ENCODE assay signal across 23 mouse cellular contexts in the genomic region with DNA sequence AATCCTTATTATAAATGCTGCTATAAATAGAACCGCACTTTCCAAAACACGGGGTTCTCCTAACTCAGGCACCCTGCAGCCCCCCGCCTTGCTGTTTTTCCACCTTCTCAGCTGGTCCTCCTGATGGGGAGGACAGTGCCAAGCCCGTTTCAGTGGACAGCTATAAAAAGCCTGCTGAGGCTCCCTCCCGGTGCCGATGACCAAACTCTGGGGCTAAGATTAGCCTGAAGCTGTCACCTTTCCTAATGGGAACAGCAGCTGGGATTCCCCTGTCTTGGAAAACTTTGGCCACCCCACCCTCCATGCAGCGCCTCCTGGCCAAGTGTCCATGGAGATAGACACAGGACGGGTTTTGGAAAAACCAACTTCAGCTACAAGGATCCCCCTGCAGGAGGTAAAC.
A peak's percentile ranks its signal among the peaks of the same experiment; 100 is the strongest.
DNase-seq lines count a peak whose midpoint lies in the region; ATAC-seq and TF ChIP-seq lines count a peak whose summit lies in the region.
"Had no signal": no experiment of that assay in that cellular context is flagged by ENCODE, and none has a peak within 500 bp of the region (broad histone marks: within the 10 kb centered on the region; RNA-seq: fewer than 3 reads in every experiment).

No protein-coding gene starts in this region.

- H3K9ac ChIP-seq in heart, embryonic 12.5 days = no peak overlapping the region
- H3K9ac ChIP-seq: embryonic facial prominence, embryonic 12.5 days; forebrain, embryonic 15.5 days; neural tube, embryonic 13.5 days had no signal

- H3K27me3 ChIP-seq in heart, embryonic 12.5 days (replicated peaks) = no peaks in the 10 kb centered on the region; the same call in 1 of the 2 replicates
- H3K27me3 ChIP-seq: embryonic facial prominence, embryonic 12.5 days; forebrain, embryonic 15.5 days; neural tube, embryonic 13.5 days had no signal

- no peak for ATAC-seq in heart, embryonic 12.5 days (ENCODE audit: insufficient number of reproducible peaks, low FRiP score)
- ATAC-seq: forebrain, embryonic 15.5 days; hindbrain, postnatal 0 days had no signal

- intact Hi-C loops in gastrocnemius, adult 2 months (cut with DNase I) = loop anchor here (5.0 kb wide), 2 partner anchors 47 to 108 kb away; no protein-coding TSS in a partner anchor
- intact Hi-C loops in heart, postnatal 14 days (cut with DNase I) = no loop called here
- intact Hi-C loops in left cerebral cortex, postnatal 25 days (cut with DNase I) = no loop called here

- no peak overlapping the region for H3K4me2 ChIP-seq in heart, embryonic 12.5 days
- H3K4me2 ChIP-seq: embryonic facial prominence, embryonic 12.5 days; forebrain, embryonic 15.5 days; liver, embryonic 11.5 days; neural tube, embryonic 13.5 days had no signal

- no peak for TF ChIP-seq CTCF in gastrocnemius, adult 2 months (IDR thresholded peaks at IDR 0.05)

- WGBS in heart, embryonic 12.5 days = 41% methylated on average over 8 of the region's 8 CpGs

- H3K27ac ChIP-seq in gastrocnemius, adult 2 months = peak overlapping the region; percentile 89
- H3K27ac ChIP-seq in heart, embryonic 12.5 days (ENCODE audit: poor library complexity, severe bottlenecking) = peak overlapping the region; percentile 14; the same call in 1 of the 2 replicates
- H3K27ac ChIP-seq: embryonic facial prominence, embryonic 12.5 days; forebrain, embryonic 15.5 days; hindbrain, embryonic 10.5 days; hindbrain, postnatal 0 days; neural tube, embryonic 13.5 days had no signal

- peak overlapping the region; percentile 29 for H3K4me3 ChIP-seq in gastrocnemius, adult 2 months
- H3K4me3 ChIP-seq in heart, embryonic 12.5 days = no peak overlapping the region
- H3K4me3 ChIP-seq: embryonic facial prominence, embryonic 12.5 days; erythroblast, embryonic 14.5 days; forebrain, embryonic 15.5 days; hindbrain, embryonic 10.5 days; neural tube, embryonic 13.5 days had no signal

- peaks cover 35% of the 10 kb centered on the region for H3K4me1 ChIP-seq in heart, embryonic 12.5 days (replicated peaks)

- peaks cover 10% of the 10 kb centered on the region; the same call in 1 of the 2 replicates for H3K36me3 ChIP-seq in heart, embryonic 12.5 days
- H3K36me3 ChIP-seq: embryonic facial prominence, embryonic 12.5 days; forebrain, embryonic 15.5 days; hindbrain, embryonic 10.5 days; neural tube, embryonic 13.5 days had no signal

- H3K9me3 ChIP-seq in heart, embryonic 12.5 days (replicated peaks) = no peaks in the 10 kb centered on the region
- H3K9me3 ChIP-seq: embryonic facial prominence, embryonic 12.5 days; forebrain, embryonic 15.5 days; hindbrain, embryonic 10.5 days; neural tube, embryonic 13.5 days had no signal

- peak; percentile 87 for DNase-seq in gastrocnemius, adult 2 months
- DNase-seq in gastrocnemius, postnatal 10 days = peak; percentile 40
- DNase-seq in heart, postnatal 14 days = peak; percentile 47 to 53
- no peak for DNase-seq in left cerebral cortex, postnatal 25 days (ENCODE audit: low spot score in 2 of 2)
- DNase-seq in right cerebral cortex, postnatal 36 days (ENCODE audit: low spot score in 2 of 2) = no peak
- no peak for DNase-seq in kidney, postnatal 25 days
- no peak for DNase-seq in thymus, postnatal 4 days
- DNase-seq: adrenal gland, adult 2 months; cerebellum, adult 9-10 months; kidney, adult 11 months; layer of hippocampus, postnatal 36 days; lung, adult 18-20 months; lung, postnatal 36 days; right cerebral cortex, adult 18-20 months; thymus, postnatal 25 days had no signal

Comparison
In these comparisons a context has a peak if more than half of its experiments do, and no peak if none do; other contexts are left out.
1. DNase-seq: peak in gastrocnemius, adult 2 months (single experiment), gastrocnemius, postnatal 10 days (single experiment) and heart, postnatal 14 days (2 of 2); none in left cerebral cortex, postnatal 25 days (0 of 2), right cerebral cortex, postnatal 36 days (0 of 2), kidney, postnatal 25 days (0 of 2) and thymus, postnatal 4 days (single experiment).